Mouse (Mus musculus) limb, embryonic 14.5 days (tissue): ENCODE measurements around the gene Aip. TPM values are rescaled to one million over a fixed set of nuclear protein-coding genes. Genes with fewer than 3 reads are reported as not detected.
A peak's percentile ranks its signal among the peaks of the same experiment; 100 is the strongest.
"Not testable (repeated sequence)": the region's sequence is repeated elsewhere in the genome, so short reads cannot be mapped to it uniquely, and the experiment has no call there.

Experiments used
- ATAC-seq: fragments of 200-750 bp; cut with Nextera tagmentation; 2 replicates; pipeline ENCODE4 v1.8.0; 2017; ENCODE audit warnings: low read depth, moderate number of reproducible peaks, moderate TSS enrichment; ENCODE audit not compliant: low FRiP score
- DNase-seq: peaks from one replicate; pipeline ENCODE4 v3.0.0-alpha.2; 2015; ENCODE audit warnings: low spot score
- H3K27ac ChIP-seq: fragments of 300-500 bp; sonication (generic); replicated peaks from 2 replicates; pipeline ENCODE4 v1.5.1; 2014; ENCODE audit warnings: low read depth, mild to moderate bottlenecking, low read length, moderate library complexity, mixed read lengths
- H3K27me3 ChIP-seq: fragments of 300-500 bp; sonication (generic); 2 replicates; pipeline ENCODE4 v1.6.1; 2014; ENCODE audit warnings: low read length, mixed read lengths; ENCODE audit not compliant: control insufficient read depth, insufficient read depth
- H3K36me3 ChIP-seq: fragments of 300-500 bp; sonication (generic); 2 replicates; pipeline ENCODE4 v1.6.1; 2014; ENCODE audit warnings: mild to moderate bottlenecking, low read length, moderate library complexity, mixed read lengths; ENCODE audit not compliant: control insufficient read depth, insufficient read depth
- H3K4me1 ChIP-seq: fragments of 300-500 bp; sonication (generic); 2 replicates; pipeline ENCODE4 v1.6.1; 2014; ENCODE audit warnings: antibody characterized with exemption, low read length, mixed read lengths; ENCODE audit not compliant: control insufficient read depth, insufficient read depth
- H3K4me2 ChIP-seq: fragments of 300-500 bp; sonication (generic); replicated peaks from 2 replicates; pipeline ENCODE4 v1.6.1; 2014; ENCODE audit warnings: low read depth, mild to moderate bottlenecking, low read length, moderate library complexity; ENCODE audit not compliant: severe bottlenecking
- H3K4me3 ChIP-seq: fragments of 300-500 bp; sonication (generic); replicated peaks from 2 replicates; pipeline ENCODE4 v1.5.1; 2014; ENCODE audit warnings: low read length
- H3K9ac ChIP-seq: fragments of 300-500 bp; sonication (generic); 2 replicates; pipeline ENCODE4 v1.6.1; 2014; ENCODE audit warnings: mild to moderate bottlenecking, low read depth, low read length, moderate library complexity; ENCODE audit not compliant: severe bottlenecking
- H3K9me3 ChIP-seq: fragments of 300-500 bp; sonication (generic); 2 replicates; pipeline ENCODE4 v1.6.1; 2016; ENCODE audit warnings: low read length; ENCODE audit not compliant: control insufficient read depth
- POLR2A ChIP-seq: fragments of 200-500 bp; IDR thresholded peaks from 2 replicates; pipeline ENCODE4 v1.8.0; 2012; ENCODE audit warnings: inconsistent platforms, mild to moderate bottlenecking, moderate library complexity, borderline replicate concordance; ENCODE audit not compliant: insufficient read depth, insufficient read length; ENCODE audit errors: extremely low read depth
- WGBS: fragments of 180-500 bp; shearing (Covaris S2); extraction: QIAGEN DNeasy Blood & Tissue Kit; methylation state at CpG from one replicate; pipeline ENCODE4 v1.1.7; 2014; 5-methylcytosine and 5-hydroxymethylcytosine counted together
- polyA plus RNA-seq, 2 experiments: library from polyadenylated mRNA; depleted of rRNA in 1 of 2; stranded (reverse) in 1 of 2; unstranded in 1 of 2; fragments of >200 nt; fragmentation: Nextera tagmentation in 1 of 2; extraction: Ambion mirVana in 1 of 2; gene quantifications; 2 replicates each; pipeline versions ENCODE4 v1.2.1 to v1.2.3; 2012 to 2014

The Aip gene
- polyA plus RNA-seq, 2 experiments: 86.4 to 119 TPM

DNA sequence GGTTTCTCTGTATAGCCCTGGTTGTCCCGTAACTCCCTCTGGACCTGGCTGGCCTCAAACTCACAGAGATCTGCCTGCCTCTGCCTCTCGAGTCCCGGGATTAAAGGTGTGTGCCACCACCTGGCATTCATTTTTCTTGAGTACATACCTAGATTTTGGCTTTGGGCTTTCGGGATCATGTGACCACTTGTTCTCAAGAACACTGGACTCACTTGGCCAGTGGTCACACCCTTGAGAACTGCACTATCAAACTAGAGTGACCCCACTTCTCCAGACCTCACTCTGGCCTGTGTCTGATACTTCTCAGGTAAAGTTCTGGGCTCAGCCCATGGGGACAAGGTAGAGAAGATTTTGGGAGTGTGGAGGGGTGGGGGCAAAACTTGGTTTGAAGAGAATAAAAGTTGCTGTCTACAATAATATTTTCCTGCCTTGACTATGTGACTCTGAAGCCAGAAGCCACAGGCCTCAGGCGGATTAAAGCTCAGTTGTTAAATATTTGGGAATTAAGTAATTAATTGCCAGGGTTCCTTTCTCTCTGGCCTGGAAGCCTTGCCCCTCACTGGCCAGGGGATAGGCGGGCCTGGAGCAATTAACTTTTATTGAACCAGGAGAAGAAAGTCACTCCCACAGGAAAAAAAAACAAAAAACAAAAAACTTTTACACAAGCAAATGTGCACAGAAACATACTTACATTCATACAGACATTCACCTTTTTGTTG, 52.8 kb downstream of the Aip start:
- H3K9me3 ChIP-seq: no peaks in the 10 kb centered on the region
- no peaks in the 10 kb centered on the region for H3K27me3 ChIP-seq
- H3K27ac ChIP-seq: no peak overlapping the region
- no peak for ATAC-seq
- H3K4me2 ChIP-seq: no peak overlapping the region
- H3K9ac ChIP-seq: 0 out of 2 replicates have a peak overlapping the region, but pooled peaks have one; percentile 4
- 64% methylated on average over 6 of the region's 6 CpGs for WGBS
- no peaks in the 10 kb centered on the region for H3K4me1 ChIP-seq
- TF ChIP-seq POLR2A: no peak
- H3K4me3 ChIP-seq: no peak overlapping the region
- no peak for DNase-seq
- H3K36me3 ChIP-seq: no peaks in the 10 kb centered on the region

DNA sequence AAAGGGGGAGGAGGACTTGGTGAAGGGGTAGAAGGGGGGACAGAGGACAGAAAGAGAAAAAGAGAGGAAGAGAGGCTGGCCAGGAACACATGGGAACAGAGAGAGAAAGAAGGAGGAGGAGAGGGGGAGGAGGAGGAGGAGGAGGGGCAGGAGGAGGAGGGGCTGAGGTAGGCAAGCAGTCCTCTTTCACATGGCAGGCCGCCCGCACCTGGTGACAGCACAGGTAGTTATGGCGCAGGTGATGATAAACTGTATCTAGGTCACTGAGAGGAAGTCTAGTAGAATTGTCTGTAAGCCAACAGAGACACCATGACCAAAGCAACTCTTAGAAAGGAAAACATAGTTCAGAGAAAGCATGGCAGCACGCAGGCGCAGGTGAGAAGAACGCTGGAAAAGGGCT, 54.3 kb downstream of the Aip start:
- Histone ChIP-seq H3K9ac (no peak overlapping the region), H3K27me3 (no peaks in the 10 kb centered on the region), H3K27ac (no peak overlapping the region), H3K4me3 (no peak overlapping the region), H3K4me1 (no peaks in the 10 kb centered on the region), H3K36me3 (no peaks in the 10 kb centered on the region), H3K4me2 (no peak overlapping the region), H3K9me3 (no peaks in the 10 kb centered on the region)
- WGBS: 85% methylated on average over 6 of the region's 6 CpGs
- TF ChIP-seq POLR2A: no peak
- DNase-seq: no peak
- no peak for ATAC-seq

DNA sequence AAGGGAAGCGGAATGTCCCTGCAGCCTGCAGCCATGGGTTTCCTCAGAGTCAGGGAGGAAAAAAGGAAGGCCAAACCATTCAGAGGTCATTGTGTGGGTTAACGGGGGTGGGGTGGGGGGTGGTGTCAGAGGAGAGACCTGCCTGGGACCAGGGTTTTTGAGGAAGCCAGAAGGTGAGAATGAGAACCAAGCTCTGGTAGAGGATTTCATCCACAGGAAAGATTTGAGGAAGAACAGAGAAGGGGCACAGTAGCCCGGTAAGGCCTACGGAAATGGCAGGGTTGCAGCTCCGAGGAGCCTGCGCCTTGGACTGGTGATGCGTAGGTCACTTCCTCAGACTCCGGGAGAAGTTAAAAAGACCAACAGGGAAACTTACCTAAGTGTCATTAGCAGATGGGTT, 54.9 kb downstream of the Aip start:
- Histone ChIP-seq H3K27ac (no peak overlapping the region), H3K4me1 (no peaks in the 10 kb centered on the region), H3K4me2 (no peak overlapping the region), H3K27me3 (no peaks in the 10 kb centered on the region), H3K9me3 (no peaks in the 10 kb centered on the region), H3K4me3 (no peak overlapping the region), H3K36me3 (no peaks in the 10 kb centered on the region), H3K9ac (no peak overlapping the region)
- no peak for TF ChIP-seq POLR2A
- ATAC-seq (no peak), DNase-seq (no peak)
- 83% methylated on average over 8 of the region's 8 CpGs for WGBS

DNA sequence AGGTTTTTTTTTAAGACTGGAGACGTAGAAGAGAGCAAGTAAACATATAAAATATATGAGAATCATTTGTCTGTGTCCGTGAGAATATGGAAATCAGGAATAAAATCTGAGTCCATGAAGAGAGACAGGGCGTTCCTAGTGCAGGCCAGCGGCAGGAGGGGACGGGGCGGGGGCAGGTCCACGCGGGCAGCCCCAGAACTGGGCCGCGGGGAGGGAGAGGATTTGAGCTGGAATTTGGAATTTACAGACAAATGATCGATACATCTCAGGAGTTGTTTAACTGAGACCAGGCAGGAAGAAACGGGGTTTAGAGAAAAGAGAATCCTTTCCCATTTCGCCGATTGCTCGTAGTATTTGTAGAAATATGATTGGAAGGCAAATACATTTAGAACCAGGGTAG, 55.3 kb downstream of the Aip start:
- no peaks in the 10 kb centered on the region for H3K4me1 ChIP-seq
- H3K9me3 ChIP-seq: no peaks in the 10 kb centered on the region
- TF ChIP-seq POLR2A: no peak
- DNase-seq: no peak
- H3K4me2 ChIP-seq: no peak overlapping the region
- 78% methylated on average over 15 of the region's 15 CpGs for WGBS
- H3K27ac ChIP-seq: no peak overlapping the region
- no peak for ATAC-seq
- H3K27me3 ChIP-seq: no peaks in the 10 kb centered on the region
- H3K9ac ChIP-seq: no peak overlapping the region
- H3K4me3 ChIP-seq: no peak overlapping the region
- no peaks in the 10 kb centered on the region for H3K36me3 ChIP-seq

DNA sequence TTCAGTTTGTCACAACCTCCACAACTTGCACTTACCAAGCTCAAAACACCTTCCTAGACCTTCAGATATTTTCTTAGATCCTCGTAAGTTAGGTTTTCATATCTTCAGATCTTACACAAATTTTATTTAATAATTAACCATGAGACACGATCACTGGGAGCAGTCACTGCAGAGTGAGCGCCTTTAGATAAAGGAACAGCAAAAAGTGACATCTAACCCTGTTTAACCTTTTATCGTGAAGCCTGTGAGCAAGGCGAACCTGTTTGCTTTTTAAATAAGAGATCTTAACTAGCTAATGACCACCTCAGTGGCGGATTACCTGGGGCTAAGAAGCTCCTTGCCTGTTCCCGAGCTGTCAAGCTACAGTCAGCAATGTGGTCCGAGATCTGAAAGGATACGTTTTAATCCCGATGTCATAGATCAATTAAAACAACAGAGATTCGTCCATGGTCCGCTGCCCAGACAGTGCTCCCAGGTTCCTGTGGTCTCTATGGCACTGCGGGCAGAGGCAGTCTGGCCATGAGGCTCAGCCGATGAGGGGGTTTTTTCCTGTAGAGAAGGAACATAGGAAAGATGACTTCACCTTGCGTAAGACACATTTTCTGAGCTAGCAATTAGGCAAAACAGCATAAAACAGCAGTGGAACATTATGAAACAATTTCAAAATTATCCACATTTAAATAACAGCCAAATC, 56.8 kb downstream of the Aip start:
- WGBS: 74% methylated on average over 15 of the region's 15 CpGs
- Histone ChIP-seq H3K9me3 (no peaks in the 10 kb centered on the region), H3K9ac (no peak overlapping the region), H3K4me3 (no peak overlapping the region), H3K27me3 (no peaks in the 10 kb centered on the region), H3K4me2 (no peak overlapping the region), H3K27ac (no peak overlapping the region), H3K36me3 (no peaks in the 10 kb centered on the region), H3K4me1 (no peaks in the 10 kb centered on the region)
- ATAC-seq: no peak
- DNase-seq: no peak
- no peak for TF ChIP-seq POLR2A

DNA sequence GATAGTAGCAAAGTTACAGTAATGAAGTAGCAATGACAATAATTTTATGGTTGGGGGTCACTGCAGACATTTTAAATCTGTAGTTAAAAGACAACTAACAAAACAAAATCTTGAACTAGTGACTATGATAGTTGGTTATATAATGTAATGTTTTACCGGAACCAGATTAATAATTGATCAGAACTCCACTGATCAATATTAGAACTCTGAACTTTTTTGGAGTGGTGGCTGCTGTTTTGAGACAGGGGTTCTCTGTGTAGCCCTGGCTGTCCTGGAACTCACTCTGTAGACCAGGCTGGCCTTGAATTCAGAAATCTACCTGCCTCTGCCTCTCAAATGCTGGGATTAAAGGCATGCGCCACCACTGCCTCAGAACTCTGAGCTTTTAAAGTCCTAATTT, 57.4 kb downstream of the Aip start:
- not testable (repeated sequence) for H3K4me1 ChIP-seq, DNase-seq, H3K36me3 ChIP-seq, H3K9me3 ChIP-seq, H3K4me3 ChIP-seq, H3K9ac ChIP-seq, H3K4me2 ChIP-seq, ATAC-seq, H3K27me3 ChIP-seq, H3K27ac ChIP-seq
- WGBS: 86% methylated on average over 2 of the region's 2 CpGs
